Mouse (Mus musculus) spleen, adult 2 months (tissue): ENCODE measurements around the gene Sarnp. TPM values are rescaled to one million over a fixed set of nuclear protein-coding genes. Genes with fewer than 3 reads are reported as not detected.

Experiments used
- DNase-seq, 2 experiments: peaks; one replicate each; pipeline versions ENCODE4 v3.0.0 to v3.0.0-alpha.2; 2012 to 2021; ENCODE audit warnings: low spot score in 2 of 2, low read depth in 1 of 2
- H3K27ac ChIP-seq: fragments of 200-500 bp; 2 replicates; pipeline ENCODE4 v1.5.1; 2012; ENCODE audit warnings: low read length, inconsistent platforms; ENCODE audit not compliant: insufficient read depth
- H3K27me3 ChIP-seq: fragments of 200-500 bp; 2 replicates; pipeline ENCODE4 v1.6.1; 2012; ENCODE audit warnings: mild to moderate bottlenecking, moderate library complexity, low read length, inconsistent platforms; ENCODE audit not compliant: control insufficient read depth, insufficient read depth
- H3K36me3 ChIP-seq: fragments of 200-500 bp; 2 replicates; pipeline ENCODE4 v1.6.1; 2012; ENCODE audit warnings: mild to moderate bottlenecking, low read length, inconsistent platforms; ENCODE audit not compliant: control insufficient read depth, insufficient read depth
- H3K4me1 ChIP-seq: fragments of 200-500 bp; 2 replicates; pipeline ENCODE4 v1.6.1; 2011; ENCODE audit warnings: inconsistent platforms; ENCODE audit not compliant: control insufficient read depth, insufficient read depth, insufficient read length
- H3K4me3 ChIP-seq: fragments of 200-500 bp; 2 replicates; pipeline ENCODE4 v1.5.1; 2011; ENCODE audit warnings: mild to moderate bottlenecking, inconsistent platforms; ENCODE audit not compliant: insufficient read depth, insufficient read length; ENCODE audit errors: extremely low read depth
- CTCF ChIP-seq: fragments of 200-500 bp; IDR thresholded peaks from 2 replicates; pipeline ENCODE4 v1.5.1; 2011; ENCODE audit warnings: mild to moderate bottlenecking, inconsistent platforms; ENCODE audit not compliant: insufficient read depth, insufficient read length, insufficient replicate concordance; ENCODE audit errors: extremely low read depth
- POLR2A ChIP-seq: fragments of 200-500 bp; IDR thresholded peaks from 2 replicates; pipeline ENCODE4 v1.6.1; 2011; ENCODE audit warnings: low read depth, low read length, inconsistent platforms
- WGBS: fragments of 180-500 bp; shearing (Covaris S2); methylation state at CpG from one replicate; pipeline ENCODE4 v1.1.7; 2018; 5-methylcytosine and 5-hydroxymethylcytosine counted together
- polyA plus RNA-seq: library from polyadenylated mRNA; depleted of rRNA; stranded (reverse); fragments of >200 nt; gene quantifications from 2 replicates; pipeline ENCODE4 v1.2.3, GENCODE M21; 2012; rRNA removed

Gene Sarnp
- polyA plus RNA-seq = 3.0 and 4.5 TPM in 2 replicates

GRCm38 (mm10) chr10:128817033-128817432 lies at the start of gene Sarnp:
Gene Sarnp, plus strand, starts transcription at chr10:128817333.
- H3K36me3 ChIP-seq = peaks cover 27% of the 10 kb centered on the region
- no peak for DNase-seq
- H3K27me3 ChIP-seq = no peaks in the 10 kb centered on the region
- H3K4me1 ChIP-seq = peaks cover 3% of the 10 kb centered on the region; the same call in 1 of the 2 replicates
- no peak within 1 kb of the TSS for H3K27ac ChIP-seq
- no peak for TF ChIP-seq CTCF
- no peak for TF ChIP-seq POLR2A
- 88% methylated on average over 13 of the region's 13 CpGs for WGBS
- H3K4me3 ChIP-seq = no peak within 1 kb of the TSS

GRCm38 (mm10) chr10:128772895-128773294 lies 44.2 kb upstream of the Sarnp start:
- TF ChIP-seq POLR2A = no peak
- no peak for TF ChIP-seq CTCF
- Histone ChIP-seq H3K27ac (no peak overlapping the region), H3K4me3 (no peak overlapping the region), H3K27me3 (no peaks in the 10 kb centered on the region), H3K4me1 (no peaks in the 10 kb centered on the region), H3K36me3 (no peaks in the 10 kb centered on the region)
- 89% methylated on average over 2 of the region's 2 CpGs for WGBS
- DNase-seq = no peak

DNA sequence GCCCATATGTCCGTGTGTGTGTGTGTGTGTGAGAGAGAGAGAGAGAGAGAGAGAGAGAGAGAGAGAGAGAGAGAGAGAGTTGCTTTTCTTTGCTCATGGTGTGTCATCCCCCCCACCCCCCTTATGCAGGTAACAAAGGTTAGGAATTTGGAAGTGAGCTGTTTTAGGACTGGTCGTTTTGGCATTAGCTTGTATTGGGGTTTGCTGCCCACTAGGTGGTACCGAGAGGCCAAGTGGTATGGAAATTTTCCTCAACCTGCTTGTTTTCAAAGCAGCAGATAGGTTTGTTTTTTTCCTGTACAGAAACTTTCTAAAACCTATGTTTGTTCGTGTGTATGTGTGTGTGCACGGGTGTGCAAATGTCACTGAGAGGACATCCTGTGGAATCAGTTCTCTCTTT lies 43.4 kb upstream of the Sarnp start:
- Histone ChIP-seq H3K27me3 (no peaks in the 10 kb centered on the region), H3K27ac (no peak overlapping the region), H3K36me3 (no peaks in the 10 kb centered on the region), H3K4me1 (no peaks in the 10 kb centered on the region), H3K4me3 (no peak overlapping the region)
- no peak for TF ChIP-seq POLR2A
- TF ChIP-seq CTCF = no peak
- WGBS = 26% methylated on average over 5 of the region's 5 CpGs
- DNase-seq = no peak

- no peaks in the 10 kb centered on the region for H3K36me3 ChIP-seq
- TF ChIP-seq CTCF = no peak
- no peak for TF ChIP-seq POLR2A
- H3K4me1 ChIP-seq = peaks cover 7% of the 10 kb centered on the region; the same call in 1 of the 2 replicates
- DNase-seq = no peak
- no peak overlapping the region for H3K27ac ChIP-seq
- H3K4me3 ChIP-seq = no peak overlapping the region
- 86% methylated on average over 2 of the region's 2 CpGs for WGBS
- no peaks in the 10 kb centered on the region for H3K27me3 ChIP-seq
Observed at GRCm38 (mm10) chr10:128778441-128778840, 38.7 kb upstream of the Sarnp start.

- TF ChIP-seq CTCF (no peak), POLR2A (no peak)
- DNase-seq = peak in 1 of 2 experiments; percentile 22
- Histone ChIP-seq H3K27me3 (no peaks in the 10 kb centered on the region), H3K27ac (peak overlapping the region; percentile 82), H3K4me3 (no peak overlapping the region), H3K36me3 (no peaks in the 10 kb centered on the region), H3K4me1 (peaks cover 7% of the 10 kb centered on the region; the same call in 1 of the 2 replicates)
- 16% methylated on average over 8 of the region's 8 CpGs for WGBS
Observed at GRCm38 (mm10) chr10:128779011-128779795, 37.9 kb upstream of the Sarnp start.

DNA sequence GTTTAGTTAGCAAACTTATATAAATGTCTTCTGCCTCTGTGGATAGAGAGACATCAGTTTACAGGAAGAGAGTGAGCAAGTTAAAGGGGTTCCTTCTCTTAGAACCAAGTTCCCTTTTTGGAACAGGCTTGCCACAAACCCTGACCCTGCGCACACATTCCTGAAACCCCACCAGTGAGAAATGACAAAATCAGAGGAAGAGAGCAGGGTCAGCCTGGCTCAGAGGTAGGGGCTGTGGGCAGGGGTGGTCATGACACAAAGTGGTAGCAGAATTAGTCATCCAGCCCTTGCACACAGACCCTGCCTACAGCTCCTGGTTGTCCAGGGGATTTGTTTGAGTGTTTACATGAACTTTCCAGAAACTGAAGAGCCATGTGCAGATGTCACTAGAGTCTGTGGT lies 36.9 kb upstream of the Sarnp start:
- H3K36me3 ChIP-seq = no peaks in the 10 kb centered on the region
- no peak for DNase-seq
- H3K27ac ChIP-seq = 0 out of 2 replicates have a peak overlapping the region, but pooled peaks have one; percentile 9
- no peaks in the 10 kb centered on the region for H3K27me3 ChIP-seq
- peaks cover 7% of the 10 kb centered on the region; the same call in 1 of the 2 replicates for H3K4me1 ChIP-seq
- no peak overlapping the region for H3K4me3 ChIP-seq
- no peak for TF ChIP-seq CTCF
- TF ChIP-seq POLR2A = no peak
- 35% methylated on average over 1 of the region's 1 CpGs for WGBS
